Mouse (Mus musculus) midbrain, embryonic 12.5 days (tissue): ENCODE measurements around the gene Ramp2. TPM values are rescaled to one million over a fixed set of nuclear protein-coding genes. Genes with fewer than 3 reads are reported as not detected.

Experiments used
- ATAC-seq: fragments of 200-750 bp; cut with Nextera tagmentation; 2 replicates; pipeline ENCODE4 v1.8.0; 2017; ENCODE audit warnings: low read depth, moderate TSS enrichment, moderate library complexity; ENCODE audit not compliant: low FRiP score
- H3K27ac ChIP-seq: fragments of 300-500 bp; sonication (generic); replicated peaks from 2 replicates; pipeline ENCODE4 v1.5.1; 2016; ENCODE audit warnings: mild to moderate bottlenecking
- H3K27me3 ChIP-seq: fragments of 300-500 bp; sonication (generic); 2 replicates; pipeline ENCODE4 v1.6.1; 2016; ENCODE audit warnings: mild to moderate bottlenecking
- H3K36me3 ChIP-seq: fragments of 300-500 bp; sonication (generic); 2 replicates; pipeline ENCODE4 v1.6.1; 2016
- H3K4me1 ChIP-seq: fragments of 300-500 bp; sonication (generic); 2 replicates; pipeline ENCODE4 v1.6.1; 2016
- H3K4me2 ChIP-seq: fragments of 300-500 bp; sonication (generic); replicated peaks from 2 replicates; pipeline ENCODE4 v1.6.1; 2016; ENCODE audit warnings: mild to moderate bottlenecking, moderate library complexity
- H3K4me3 ChIP-seq: fragments of 300-500 bp; sonication (generic); 2 replicates; pipeline ENCODE4 v1.5.1; 2016; ENCODE audit warnings: mild to moderate bottlenecking
- H3K9ac ChIP-seq: fragments of 300-500 bp; sonication (generic); replicated peaks from 2 replicates; pipeline ENCODE4 v1.6.1; 2016; ENCODE audit warnings: mild to moderate bottlenecking, moderate library complexity
- H3K9me3 ChIP-seq: fragments of 300-500 bp; sonication (generic); 2 replicates; pipeline ENCODE4 v1.6.1; 2016; ENCODE audit warnings: mild to moderate bottlenecking
- WGBS: fragments of 180-500 bp; shearing (Covaris S2); methylation state at CpG from one replicate; pipeline ENCODE4 v1.1.7; 2016; 5-methylcytosine and 5-hydroxymethylcytosine counted together
- polyA plus RNA-seq: library from polyadenylated mRNA; unstranded; fragments of >200 nt; fragmentation: Nextera tagmentation; extraction: Ambion mirVana; gene quantifications from 2 replicates; pipeline ENCODE4 v1.2.1, GENCODE M21; 2016

Gene Ramp2
- polyA plus RNA-seq, 1 experiment from 2014 or later = 76.3 TPM

GRCm38 (mm10) chr11:101302004-101302798 is 56.4 kb downstream of the Ramp2 start, which contains the start of gene Becn1:
Gene Becn1, minus strand, starts transcription at chr11:101302286.
- H3K27me3 ChIP-seq = no peaks in the 10 kb centered on the region
- WGBS = 7% methylated on average over 39 of the region's 39 CpGs
- peak within 1 kb of the TSS; percentile 95 for H3K4me3 ChIP-seq
- peak; percentile 82 for ATAC-seq
- H3K36me3 ChIP-seq = peaks cover 20% of the 10 kb centered on the region
- H3K9ac ChIP-seq = peak within 1 kb of the TSS; percentile 86
- peak within 1 kb of the TSS; percentile 98 for H3K4me2 ChIP-seq
- H3K4me1 ChIP-seq = peaks cover 14% of the 10 kb centered on the region
- H3K9me3 ChIP-seq = no peaks in the 10 kb centered on the region
- peak within 1 kb of the TSS; percentile 64; the same call in 1 of the 2 replicates for H3K27ac ChIP-seq

GRCm38 (mm10) chr11:101307744-101308143 is 61.9 kb downstream of the Ramp2 start:
- Histone ChIP-seq H3K27me3 (no peaks in the 10 kb centered on the region), H3K4me3 (no peak overlapping the region), H3K4me2 (no peak overlapping the region), H3K9ac (no peak overlapping the region), H3K9me3 (no peaks in the 10 kb centered on the region), H3K27ac (no peak overlapping the region), H3K4me1 (no peaks in the 10 kb centered on the region), H3K36me3 (no peaks in the 10 kb centered on the region)
- no peak for ATAC-seq
- WGBS = 39% methylated on average over 5 of the region's 5 CpGs

Other genes starting within 250 kb of the Ramp2 start
- 65.6 and 67.5 TPM in 2 replicates for gene Atp6v0a1, start 236.6 kb upstream of the Ramp2 start, polyA plus RNA-seq
- 10.9 and 11.1 TPM in 2 replicates for gene Naglu, start 176.0 kb upstream of the Ramp2 start, polyA plus RNA-seq
- 0.22 and 0.31 TPM in 2 replicates for gene Hsd17b1, start 167.6 kb upstream of the Ramp2 start, polyA plus RNA-seq
- gene Coasy, start 163.5 kb upstream of the Ramp2 start, polyA plus RNA-seq = 51.7 and 53.9 TPM in 2 replicates
- gene Mlx, start 158.8 kb upstream of the Ramp2 start, polyA plus RNA-seq = 49.2 and 60.5 TPM in 2 replicates
- 41.7 and 42.4 TPM in 2 replicates for gene Psmc3ip, start 150.6 kb upstream of the Ramp2 start, polyA plus RNA-seq
- gene Retreg3, start 126.1 kb upstream of the Ramp2 start, polyA plus RNA-seq = 21.8 and 23.1 TPM in 2 replicates
- gene Tubg1, start 126.1 kb upstream of the Ramp2 start, polyA plus RNA-seq = 96.3 and 97.4 TPM in 2 replicates
- 9.0 and 10.3 TPM in 2 replicates for gene Tubg2, start 90.1 kb upstream of the Ramp2 start, polyA plus RNA-seq
- gene Cntnap1, start 75.5 kb upstream of the Ramp2 start, polyA plus RNA-seq = 0.74 and 0.94 TPM in 2 replicates
- gene Plekhh3, start 74.7 kb upstream of the Ramp2 start, polyA plus RNA-seq = 12.3 and 12.6 TPM in 2 replicates
- gene Ccr10, start 70.6 kb upstream of the Ramp2 start, polyA plus RNA-seq = 0.10 and 0.17 TPM in 2 replicates
- 12.6 and 14.4 TPM in 2 replicates for gene Ezh1, start 19.6 kb upstream of the Ramp2 start, polyA plus RNA-seq
- 101 and 102 TPM in 2 replicates for gene Vps25, start 7.7 kb downstream of the Ramp2 start, polyA plus RNA-seq
- gene Wnk4, start 14.5 kb downstream of the Ramp2 start, polyA plus RNA-seq = 7.8 and 10.2 TPM in 2 replicates
- gene Cntd1, start 33.0 kb downstream of the Ramp2 start, polyA plus RNA-seq = 1.3 and 1.6 TPM in 2 replicates
- gene Coa3, start 33.1 kb downstream of the Ramp2 start, polyA plus RNA-seq = 196 and 198 TPM in 2 replicates
- 162 and 173 TPM in 2 replicates for gene Becn1, start 56.3 kb downstream of the Ramp2 start, polyA plus RNA-seq
- 163 and 180 TPM in 2 replicates for gene Psme3, start 70.2 kb downstream of the Ramp2 start, polyA plus RNA-seq
- 2.1 and 3.1 TPM in 2 replicates for gene Aoc2, start 79.0 kb downstream of the Ramp2 start, polyA plus RNA-seq
- gene Aoc3, start 84.6 kb downstream of the Ramp2 start, polyA plus RNA-seq = not detected in 2 replicates
- not detected in 2 replicates for gene G6pc, start 121.5 kb downstream of the Ramp2 start, polyA plus RNA-seq
- 90.8 and 91.0 TPM in 2 replicates for gene Aarsd1, start 171.6 kb downstream of the Ramp2 start, polyA plus RNA-seq
- gene Gm27029, start 178.8 kb downstream of the Ramp2 start, polyA plus RNA-seq = 5.6 and 7.8 TPM in 2 replicates
- 27.0 and 30.2 TPM in 2 replicates for gene Rundc1, start 179.1 kb downstream of the Ramp2 start, polyA plus RNA-seq
- gene Ptges3l, start 179.3 kb downstream of the Ramp2 start, polyA plus RNA-seq = 2.3 and 3.1 TPM in 2 replicates
- gene Rpl27, start 196.3 kb downstream of the Ramp2 start, polyA plus RNA-seq = 310 and 319 TPM in 2 replicates
- 3.0 and 3.9 TPM in 2 replicates for gene Ifi35, start 202.4 kb downstream of the Ramp2 start, polyA plus RNA-seq
- 89.5 and 92.3 TPM in 2 replicates for gene Rnd2, start 219.0 kb downstream of the Ramp2 start, polyA plus RNA-seq
- 69.3 and 73.0 TPM in 2 replicates for gene Vat1, start 220.2 kb downstream of the Ramp2 start, polyA plus RNA-seq